ENCODE assay signal across 10 mouse cellular contexts in genomic region chr17:28743145-28743866, GRCm38 (mm10). TPM values are rescaled to one million over a fixed set of nuclear protein-coding genes. Genes with fewer than 3 reads are reported as not detected.
DNase-seq lines count a peak whose midpoint lies in the region; ATAC-seq and TF ChIP-seq lines count a peak whose summit lies in the region.
"Had no signal": no experiment of that assay in that cellular context is flagged by ENCODE, and none has a peak within 500 bp of the region (broad histone marks: within the 10 kb centered on the region; RNA-seq: fewer than 3 reads in every experiment).

No protein-coding gene starts in this region.

- H3K4me1 ChIP-seq in kidney, embryonic 16.5 days (ENCODE audit: insufficient read depth, low read length): no peaks in the 10 kb centered on the region
- no peaks in the 10 kb centered on the region for H3K4me1 ChIP-seq in intestine, postnatal 0 days (replicated peaks; ENCODE audit: control insufficient read depth, insufficient read depth, low read length)
- no peaks in the 10 kb centered on the region for H3K4me1 ChIP-seq in hindbrain, embryonic 10.5 days (replicated peaks)
- H3K4me1 ChIP-seq: limb, embryonic 13.5 days; stomach, embryonic 15.5 days had no signal

- no peak for TF ChIP-seq CTCF in gastrocnemius, adult 2 months (IDR thresholded peaks at IDR 0.05)
- TF ChIP-seq CTCF in intestine, postnatal 0 days (IDR thresholded peaks at IDR 0.05; ENCODE audit: low read depth): no peak

- DNase-seq in gastrocnemius, adult 2 months: peak; percentile 73
- no peak for DNase-seq in gastrocnemius, postnatal 25 days
- DNase-seq in cerebellum, adult 9-10 months: peak; percentile 63
- peak; percentile 48 to 62 for DNase-seq in left cerebral cortex, postnatal 10 days (ENCODE audit: extremely low spot score in 1 of 2, low spot score in 2 of 2)
- DNase-seq in ovary, postnatal 36 days (ENCODE audit: low spot score): no peak
- DNase-seq in hindbrain, embryonic 10.5 days (ENCODE audit: low spot score): no peak

- H3K4me2 ChIP-seq in kidney, embryonic 16.5 days (replicated peaks; ENCODE audit: low read depth, low read length): no peak overlapping the region
- H3K4me2 ChIP-seq in intestine, postnatal 0 days (replicated peaks; ENCODE audit: low read depth): no peak overlapping the region
- H3K4me2 ChIP-seq: limb, embryonic 13.5 days; stomach, embryonic 15.5 days had no signal

- no peak overlapping the region for H3K9ac ChIP-seq in kidney, embryonic 16.5 days (replicated peaks; ENCODE audit: low read length)
- no peak overlapping the region for H3K9ac ChIP-seq in intestine, postnatal 0 days (ENCODE audit: low read depth, low read length)
- H3K9ac ChIP-seq: limb, embryonic 13.5 days; stomach, embryonic 15.5 days had no signal

- H3K9me3 ChIP-seq in kidney, embryonic 16.5 days (ENCODE audit: low read length): no peaks in the 10 kb centered on the region
- H3K9me3 ChIP-seq in intestine, postnatal 0 days (ENCODE audit: control insufficient read depth): no peaks in the 10 kb centered on the region
- H3K9me3 ChIP-seq in hindbrain, embryonic 10.5 days: no peaks in the 10 kb centered on the region
- H3K9me3 ChIP-seq: limb, embryonic 13.5 days; stomach, embryonic 15.5 days had no signal

- H3K4me3 ChIP-seq in gastrocnemius, adult 2 months: no peak overlapping the region
- no peak overlapping the region for H3K4me3 ChIP-seq in kidney, embryonic 16.5 days (ENCODE audit: low read length)
- no peak overlapping the region for H3K4me3 ChIP-seq in intestine, postnatal 0 days (ENCODE audit: low read depth, low read length)
- no peak overlapping the region for H3K4me3 ChIP-seq in hindbrain, embryonic 10.5 days
- H3K4me3 ChIP-seq: limb, embryonic 13.5 days; stomach, embryonic 15.5 days had no signal

- intact Hi-C loops in gastrocnemius, adult 2 months (cut with DNase I): no loop called here
- intact Hi-C loops in left cerebral cortex, postnatal 10 days (cut with DNase I): no loop called here

- peaks cover 75% of the 10 kb centered on the region for H3K36me3 ChIP-seq in kidney, embryonic 16.5 days (ENCODE audit: insufficient read depth, low read length)
- H3K36me3 ChIP-seq in intestine, postnatal 0 days (ENCODE audit: control insufficient read depth, insufficient read depth): peaks cover 85% of the 10 kb centered on the region
- peaks cover 99% of the 10 kb centered on the region for H3K36me3 ChIP-seq in hindbrain, embryonic 10.5 days

- no peaks in the 10 kb centered on the region for H3K27me3 ChIP-seq in kidney, embryonic 16.5 days (ENCODE audit: insufficient read depth, low read length)
- no peaks in the 10 kb centered on the region for H3K27me3 ChIP-seq in intestine, postnatal 0 days (replicated peaks; ENCODE audit: control insufficient read depth, insufficient read depth, low read length)
- H3K27me3 ChIP-seq in hindbrain, embryonic 10.5 days (ENCODE audit: insufficient read depth, poor library complexity, severe bottlenecking): no peaks in the 10 kb centered on the region
- H3K27me3 ChIP-seq: limb, embryonic 13.5 days; stomach, embryonic 15.5 days had no signal

- H3K27ac ChIP-seq in gastrocnemius, adult 2 months: peak overlapping the region; percentile 35; the same call in 1 of the 2 replicates
- H3K27ac ChIP-seq in kidney, embryonic 16.5 days (ENCODE audit: low read length): peak overlapping the region; percentile 37; the same call in 1 of the 2 replicates
- no peak overlapping the region for H3K27ac ChIP-seq in intestine, postnatal 0 days (ENCODE audit: low read depth, low read length)
- H3K27ac ChIP-seq in hindbrain, embryonic 10.5 days: no peak overlapping the region
- H3K27ac ChIP-seq: limb, embryonic 13.5 days; stomach, embryonic 15.5 days had no signal

- 89% methylated on average over 11 of the region's 11 CpGs for WGBS in kidney, embryonic 16.5 days
- 91% methylated on average over 11 of the region's 11 CpGs for WGBS in intestine, postnatal 0 days
- WGBS in hindbrain, embryonic 10.5 days: 95% methylated on average over 11 of the region's 11 CpGs

- peak; percentile 85 for ATAC-seq in kidney, embryonic 16.5 days (ENCODE audit: low FRiP score, low TSS enrichment)
- ATAC-seq in intestine, postnatal 0 days: no peak

RNA-seq across cellular contexts. Expression of gene AC170998.1, which starts 17.4 kb away (rescaled TPM):
- under 1 TPM; 0.39 to 0.71 TPM for total RNA-seq in gastrocnemius, adult 2 months (2021)
- total RNA-seq in gastrocnemius, postnatal 25 days (2021): under 1 TPM in 1 of 2 experiments, not detected in 1; 0.94 TPM
- polyA plus RNA-seq in kidney, embryonic 16.5 days (2015; fragmentation: Nextera tagmentation; extraction: Ambion mirVana): 1.8 and 4.2 TPM in 2 replicates
- total RNA-seq in left cerebral cortex, postnatal 10 days (2021): 1 to 10 TPM; 2.9 to 4.4 TPM
- 1.2 and 1.5 TPM in 2 replicates for polyA plus RNA-seq in intestine, postnatal 0 days (2015; fragmentation: Nextera tagmentation; extraction: Ambion mirVana)
- 1.4 and 3.2 TPM in 2 replicates for polyA plus RNA-seq in hindbrain, embryonic 10.5 days (2016; fragmentation: Nextera tagmentation; extraction: Ambion mirVana)

RNA-seq across cellular contexts. Expression of gene Mapk13, which starts 25.8 kb away (rescaled TPM):
- under 1 TPM in 1 of 2 experiments, not detected in 1; 0.13 TPM for total RNA-seq in gastrocnemius, adult 2 months (2021)
- total RNA-seq in gastrocnemius, postnatal 25 days (2021): under 1 TPM in 1 of 2 experiments, not detected in 1; 0.16 TPM
- polyA plus RNA-seq in kidney, embryonic 16.5 days (2015; fragmentation: Nextera tagmentation; extraction: Ambion mirVana): 52.5 and 57.2 TPM in 2 replicates
- total RNA-seq in left cerebral cortex, postnatal 10 days (2021): under 1 TPM; 0.66 to 0.75 TPM
- 204 and 222 TPM in 2 replicates for polyA plus RNA-seq in intestine, postnatal 0 days (2015; fragmentation: Nextera tagmentation; extraction: Ambion mirVana)
- 3.9 and 8.9 TPM in 2 replicates for polyA plus RNA-seq in hindbrain, embryonic 10.5 days (2016; fragmentation: Nextera tagmentation; extraction: Ambion mirVana)

RNA-seq across cellular contexts. Expression of gene Mapk14, which starts 52.2 kb away (rescaled TPM):
- total RNA-seq in gastrocnemius, adult 2 months (2021): 10 to 100 TPM; 87.8 to 99.6 TPM
- 10 to 100 TPM; 68.0 to 81.3 TPM for total RNA-seq in gastrocnemius, postnatal 25 days (2021)
- 42.6 and 44.3 TPM in 2 replicates for polyA plus RNA-seq in kidney, embryonic 16.5 days (2015; fragmentation: Nextera tagmentation; extraction: Ambion mirVana)
- total RNA-seq in left cerebral cortex, postnatal 10 days (2021): 10 to 100 TPM; 58.7 to 64.6 TPM
- 23.6 and 24.6 TPM in 2 replicates for polyA plus RNA-seq in intestine, postnatal 0 days (2015; fragmentation: Nextera tagmentation; extraction: Ambion mirVana)
- 39.2 and 43.9 TPM in 2 replicates for polyA plus RNA-seq in hindbrain, embryonic 10.5 days (2016; fragmentation: Nextera tagmentation; extraction: Ambion mirVana)

RNA-seq across cellular contexts. Expression of gene Slc26a8, which starts 53.3 kb away (rescaled TPM):
- under 1 TPM; 0.38 to 0.50 TPM for total RNA-seq in gastrocnemius, adult 2 months (2021)
- under 1 TPM in 1 of 2 experiments, not detected in 1; 0.27 TPM for total RNA-seq in gastrocnemius, postnatal 25 days (2021)
- 0.46 and 0.53 TPM in 2 replicates for polyA plus RNA-seq in kidney, embryonic 16.5 days (2015; fragmentation: Nextera tagmentation; extraction: Ambion mirVana)
- total RNA-seq in left cerebral cortex, postnatal 10 days (2021): 10 to 100 TPM in 1 of 2 experiments, 1 to 10 TPM in 1; 7.7 to 10.6 TPM
- polyA plus RNA-seq in intestine, postnatal 0 days (2015; fragmentation: Nextera tagmentation; extraction: Ambion mirVana): 0.17 and 0.40 TPM in 2 replicates
- polyA plus RNA-seq in hindbrain, embryonic 10.5 days (2016; fragmentation: Nextera tagmentation; extraction: Ambion mirVana): 0.41 and 0.51 TPM in 2 replicates

RNA-seq across cellular contexts. Expression of gene Brpf3, which starts 57.6 kb away (rescaled TPM):
- 10 to 100 TPM; 15.5 to 16.2 TPM for total RNA-seq in gastrocnemius, adult 2 months (2021)
- 10 to 100 TPM; 12.1 to 12.3 TPM for total RNA-seq in gastrocnemius, postnatal 25 days (2021)
- polyA plus RNA-seq in kidney, embryonic 16.5 days (2015; fragmentation: Nextera tagmentation; extraction: Ambion mirVana): 9.9 and 11.0 TPM in 2 replicates
- total RNA-seq in left cerebral cortex, postnatal 10 days (2021): 10 to 100 TPM; 44.5 to 55.7 TPM
- polyA plus RNA-seq in intestine, postnatal 0 days (2015; fragmentation: Nextera tagmentation; extraction: Ambion mirVana): 42.9 and 44.4 TPM in 2 replicates
- polyA plus RNA-seq in hindbrain, embryonic 10.5 days (2016; fragmentation: Nextera tagmentation; extraction: Ambion mirVana): 9.8 and 12.2 TPM in 2 replicates

Comparison
In these comparisons a context has a peak if more than half of its experiments do, and no peak if none do; other contexts are left out.
1. DNase-seq: peak in gastrocnemius, adult 2 months (single experiment), cerebellum, adult 9-10 months (single experiment) and left cerebral cortex, postnatal 10 days (2 of 2); none in gastrocnemius, postnatal 25 days (single experiment), ovary, postnatal 36 days (single experiment) and hindbrain, embryonic 10.5 days (single experiment).
2. H3K27ac ChIP-seq: peak in gastrocnemius, adult 2 months (single experiment) and kidney, embryonic 16.5 days (single experiment); none in intestine, postnatal 0 days (single experiment) and hindbrain, embryonic 10.5 days (single experiment).